Mouse (Mus musculus): ENCODE results near the gene Suox. TPM values are rescaled to one million over a fixed set of nuclear protein-coding genes. Genes with fewer than 3 reads are reported as not detected.

Gene Suox
- polyA plus RNA-seq, 1 experiment from 2014 or later, result 15.1 TPM

DNA sequence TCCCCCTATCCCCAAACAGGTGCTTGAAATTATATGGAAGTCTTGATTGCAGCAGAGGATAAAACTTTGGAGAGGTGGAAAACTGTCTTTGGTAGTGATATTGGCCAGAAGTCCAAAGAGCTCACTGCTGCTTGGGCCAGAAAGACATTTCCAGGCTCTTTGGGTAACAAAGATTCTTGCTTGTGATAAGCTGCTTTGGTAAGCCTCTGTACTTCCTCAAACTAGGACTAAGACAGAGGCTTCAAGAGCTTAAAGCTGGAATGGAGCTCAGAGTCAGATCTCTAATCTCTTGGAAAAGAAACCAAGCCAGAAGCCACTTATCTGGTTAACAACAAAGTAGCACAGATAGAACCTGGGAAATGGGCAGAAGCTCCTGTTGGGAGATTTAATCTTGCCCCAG is 11.4 kb downstream of the Suox start:
- no peaks in the 10 kb centered on the region for H3K27me3 ChIP-seq
- no peak overlapping the region for H3K27ac ChIP-seq
- H3K4me2 ChIP-seq (replicated peaks), result no peak overlapping the region
- H3K4me3 ChIP-seq, result no peak overlapping the region
- no peaks in the 10 kb centered on the region for H3K36me3 ChIP-seq
- H3K9ac ChIP-seq, result no peak overlapping the region
- no peaks in the 10 kb centered on the region for H3K4me1 ChIP-seq
- no peak for ATAC-seq (ENCODE audit: low FRiP score)
- no peaks in the 10 kb centered on the region for H3K9me3 ChIP-seq (replicated peaks)

DNA sequence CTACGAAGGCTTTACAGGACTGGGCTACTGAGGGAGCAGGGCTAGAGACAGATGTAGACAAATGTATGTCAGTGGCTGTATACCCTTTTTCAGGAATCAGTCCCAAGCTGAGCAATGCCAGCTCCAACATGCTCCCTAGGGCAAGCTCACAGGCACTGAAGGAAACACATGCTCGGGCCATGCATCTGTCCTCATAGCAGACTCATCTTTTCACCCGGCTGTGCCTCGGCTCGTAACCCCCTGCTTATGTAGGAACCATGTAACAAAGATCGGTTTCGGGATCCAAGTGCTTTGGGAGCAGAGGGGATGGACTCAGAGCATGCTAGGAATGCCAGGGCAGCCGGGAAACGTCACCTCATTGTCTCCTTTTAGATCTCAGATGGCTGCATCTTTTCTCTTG is 14.4 kb downstream of the Suox start:
- no peak overlapping the region for H3K9ac ChIP-seq
- H3K9me3 ChIP-seq (replicated peaks), result no peaks in the 10 kb centered on the region
- ATAC-seq (ENCODE audit: low FRiP score), result no peak
- no peak overlapping the region for H3K4me2 ChIP-seq (replicated peaks)
- WGBS, result 55% methylated on average over 9 of the region's 9 CpGs
- H3K27ac ChIP-seq, result no peak overlapping the region
- H3K27me3 ChIP-seq, result no peaks in the 10 kb centered on the region
- no peaks in the 10 kb centered on the region for H3K4me1 ChIP-seq
- H3K4me3 ChIP-seq, result no peak overlapping the region
- H3K36me3 ChIP-seq, result no peaks in the 10 kb centered on the region

DNA sequence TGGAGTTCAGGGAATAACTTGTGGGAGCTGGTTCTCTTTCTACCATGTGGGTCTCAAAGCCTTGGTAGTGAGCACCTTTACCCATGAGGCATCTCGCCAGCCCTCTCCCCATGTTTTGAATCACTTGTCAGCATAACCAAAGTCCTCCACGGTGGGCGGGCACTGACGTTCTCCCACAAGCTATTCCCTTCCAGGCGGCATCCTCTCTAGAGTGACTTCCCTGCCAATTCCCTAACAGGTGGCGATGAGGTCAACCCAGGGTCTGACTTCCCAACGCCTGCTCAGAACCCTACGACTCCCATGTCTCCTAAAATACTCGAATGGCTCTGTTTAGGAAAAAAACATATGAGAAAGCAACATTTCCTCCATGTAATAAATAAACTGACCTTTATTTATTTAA is 16.0 kb downstream of the Suox start:
- Histone ChIP-seq H3K4me1 (no peaks in the 10 kb centered on the region), H3K4me2 (replicated peaks) (no peak overlapping the region), H3K4me3 (no peak overlapping the region), H3K36me3 (no peaks in the 10 kb centered on the region), H3K27ac (no peak overlapping the region), H3K9ac (no peak overlapping the region), H3K9me3 (replicated peaks) (no peaks in the 10 kb centered on the region), H3K27me3 (no peaks in the 10 kb centered on the region)
- WGBS, result 61% methylated on average over 9 of the region's 9 CpGs
- no peak for ATAC-seq (ENCODE audit: low FRiP score)

DNA sequence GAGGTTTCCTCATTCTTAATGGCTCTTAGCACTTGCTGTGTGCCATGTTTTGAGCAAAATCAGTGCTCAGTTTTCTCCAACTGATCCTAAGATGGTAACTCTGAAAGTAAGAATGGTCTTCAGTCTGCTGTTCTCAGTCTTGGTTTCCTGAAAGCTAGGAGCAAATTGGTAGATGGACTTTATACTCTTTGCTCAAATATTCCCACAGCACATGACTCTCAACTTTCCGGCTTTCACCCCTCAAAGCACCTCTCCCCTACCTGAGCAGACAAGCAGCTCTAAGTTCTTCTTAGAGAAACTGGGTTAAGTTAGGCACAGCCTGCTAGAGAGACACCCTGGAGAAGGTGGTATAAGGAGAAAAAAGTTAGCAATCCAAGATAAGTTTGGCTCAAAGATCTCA is 17.1 kb downstream of the Suox start:
- H3K9me3 ChIP-seq (replicated peaks), result no peaks in the 10 kb centered on the region
- no peak overlapping the region for H3K4me3 ChIP-seq
- no peaks in the 10 kb centered on the region for H3K27me3 ChIP-seq
- H3K4me1 ChIP-seq, result no peaks in the 10 kb centered on the region
- no peak for ATAC-seq (ENCODE audit: low FRiP score)
- H3K27ac ChIP-seq, result no peak overlapping the region
- no peak overlapping the region for H3K4me2 ChIP-seq (replicated peaks)
- H3K9ac ChIP-seq, result no peak overlapping the region
- no peaks in the 10 kb centered on the region for H3K36me3 ChIP-seq
- 82% methylated on average over 1 of the region's 1 CpGs for WGBS

DNA sequence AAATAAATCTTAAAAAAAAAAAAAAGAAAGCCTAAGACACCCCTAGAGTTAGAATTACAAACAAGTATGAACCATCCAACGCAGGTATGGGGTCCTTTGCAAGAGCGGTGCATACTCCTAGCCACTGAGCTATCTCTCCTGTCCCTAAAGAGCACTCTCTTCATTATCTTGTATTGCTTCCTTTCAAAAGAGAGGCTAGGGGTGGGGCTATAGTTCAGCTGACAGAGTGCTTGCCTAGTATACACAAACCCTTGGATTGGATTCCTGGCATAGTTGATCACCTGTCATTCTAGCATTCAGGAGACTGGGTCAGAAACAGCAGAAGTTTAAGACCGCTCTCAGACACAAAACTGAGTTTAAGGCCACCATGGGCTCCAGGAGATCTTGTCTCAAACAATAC is 18.6 kb downstream of the Suox start:
- Histone ChIP-seq H3K4me2 (replicated peaks) (no peak overlapping the region), H3K36me3 (no peaks in the 10 kb centered on the region; the same call in 1 of the 2 replicates), H3K9me3 (replicated peaks) (no peaks in the 10 kb centered on the region), H3K9ac (no peak overlapping the region), H3K4me1 (no peaks in the 10 kb centered on the region), H3K27me3 (no peaks in the 10 kb centered on the region), H3K27ac (no peak overlapping the region), H3K4me3 (no peak overlapping the region)
- WGBS, result 87% methylated on average over 3 of the region's 3 CpGs
- no peak for ATAC-seq (ENCODE audit: low FRiP score)

DNA sequence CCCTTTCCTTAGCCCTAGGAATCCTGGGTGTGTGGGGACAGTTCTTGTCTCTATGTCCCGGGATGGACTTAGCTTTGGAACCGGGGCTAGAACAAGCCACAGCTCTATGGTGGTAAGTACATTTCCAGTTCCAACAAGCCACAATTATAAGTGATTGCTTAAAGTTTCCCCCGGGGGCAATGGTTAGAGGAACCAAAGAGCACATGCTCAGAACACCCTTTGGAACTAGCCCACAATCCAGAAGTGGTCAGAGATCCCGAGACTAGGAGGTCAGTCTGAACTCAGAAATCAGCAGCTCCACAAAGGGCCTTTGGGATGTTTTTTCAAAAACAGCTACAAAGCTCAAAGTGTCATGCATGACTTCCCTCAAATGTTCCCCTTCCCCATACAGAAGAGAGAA is 20.0 kb downstream of the Suox start:
- H3K9me3 ChIP-seq (replicated peaks), result no peaks in the 10 kb centered on the region
- H3K9ac ChIP-seq, result no peak overlapping the region
- no peak for ATAC-seq (ENCODE audit: low FRiP score)

DNA sequence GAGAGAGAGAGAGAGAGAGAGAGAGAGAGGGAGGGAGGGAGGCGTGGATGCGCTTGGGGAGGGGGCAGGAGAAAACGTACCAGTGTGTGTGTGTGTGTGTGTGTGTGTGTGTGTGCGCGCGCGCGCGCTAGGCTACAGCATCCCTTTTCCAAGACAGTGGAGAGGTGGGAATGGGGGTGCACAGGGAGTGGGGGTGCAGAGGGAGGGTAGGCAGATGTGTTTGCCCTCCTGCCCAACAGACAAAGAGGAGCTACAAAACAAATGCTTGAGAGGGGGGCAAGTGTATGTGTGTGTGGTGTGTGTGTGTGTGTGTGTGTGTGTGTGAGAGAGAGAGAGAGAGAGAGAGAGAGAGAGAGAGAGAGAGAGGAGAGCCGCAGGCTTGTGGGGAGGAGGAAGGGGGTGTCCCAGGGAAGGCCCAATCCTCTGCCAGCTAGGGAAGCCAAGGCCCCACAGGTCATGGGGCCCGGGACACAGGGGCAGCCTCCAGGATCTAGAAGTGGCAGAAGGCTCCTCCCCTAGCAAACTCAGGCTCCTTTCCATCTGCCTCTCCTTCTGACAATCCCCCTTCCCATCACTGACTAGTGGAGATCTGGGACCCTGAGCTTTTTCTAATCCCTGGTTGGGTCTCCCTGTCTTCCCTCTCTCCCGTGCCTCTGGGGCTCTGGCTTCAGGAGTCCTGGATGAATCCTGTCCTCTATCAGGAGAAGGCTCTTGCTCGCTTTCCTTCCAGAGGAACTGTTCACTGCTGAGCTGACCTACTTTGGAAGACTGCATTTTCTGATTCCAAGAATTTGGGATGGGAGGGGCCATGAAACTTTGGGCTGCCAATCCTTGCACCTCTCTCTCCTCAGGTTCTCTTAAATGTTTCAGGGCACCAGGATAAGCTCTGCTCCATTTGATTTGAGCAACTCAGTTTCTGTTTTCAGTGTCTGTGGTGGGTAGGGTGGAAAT is 27.5 kb downstream of the Suox start:
- Histone ChIP-seq H3K36me3 (peaks cover 4% of the 10 kb centered on the region; the same call in 1 of the 2 replicates), H3K9ac (peak overlapping the region; percentile 67), H3K27me3 (no peaks in the 10 kb centered on the region), H3K4me1 (peaks cover 27% of the 10 kb centered on the region), H3K4me3 (peak overlapping the region; percentile 51), H3K4me2 (replicated peaks) (peak overlapping the region; percentile 76), H3K27ac (peak overlapping the region; percentile 89), H3K9me3 (replicated peaks) (no peaks in the 10 kb centered on the region)
- ATAC-seq (ENCODE audit: low FRiP score), result peak; percentile 82
- WGBS, result 9% methylated on average over 7 of the region's 13 CpGs

More for the DNA sequence above, 20.0 kb downstream of the Suox start:
- no peak overlapping the region for H3K4me2 ChIP-seq (replicated peaks)
- 70% methylated on average over 4 of the region's 4 CpGs for WGBS
- no peak overlapping the region for H3K4me3 ChIP-seq
- H3K36me3 ChIP-seq, result no peaks in the 10 kb centered on the region; the same call in 1 of the 2 replicates
- no peaks in the 10 kb centered on the region for H3K4me1 ChIP-seq
- no peak overlapping the region for H3K27ac ChIP-seq
- no peaks in the 10 kb centered on the region for H3K27me3 ChIP-seq

DNA sequence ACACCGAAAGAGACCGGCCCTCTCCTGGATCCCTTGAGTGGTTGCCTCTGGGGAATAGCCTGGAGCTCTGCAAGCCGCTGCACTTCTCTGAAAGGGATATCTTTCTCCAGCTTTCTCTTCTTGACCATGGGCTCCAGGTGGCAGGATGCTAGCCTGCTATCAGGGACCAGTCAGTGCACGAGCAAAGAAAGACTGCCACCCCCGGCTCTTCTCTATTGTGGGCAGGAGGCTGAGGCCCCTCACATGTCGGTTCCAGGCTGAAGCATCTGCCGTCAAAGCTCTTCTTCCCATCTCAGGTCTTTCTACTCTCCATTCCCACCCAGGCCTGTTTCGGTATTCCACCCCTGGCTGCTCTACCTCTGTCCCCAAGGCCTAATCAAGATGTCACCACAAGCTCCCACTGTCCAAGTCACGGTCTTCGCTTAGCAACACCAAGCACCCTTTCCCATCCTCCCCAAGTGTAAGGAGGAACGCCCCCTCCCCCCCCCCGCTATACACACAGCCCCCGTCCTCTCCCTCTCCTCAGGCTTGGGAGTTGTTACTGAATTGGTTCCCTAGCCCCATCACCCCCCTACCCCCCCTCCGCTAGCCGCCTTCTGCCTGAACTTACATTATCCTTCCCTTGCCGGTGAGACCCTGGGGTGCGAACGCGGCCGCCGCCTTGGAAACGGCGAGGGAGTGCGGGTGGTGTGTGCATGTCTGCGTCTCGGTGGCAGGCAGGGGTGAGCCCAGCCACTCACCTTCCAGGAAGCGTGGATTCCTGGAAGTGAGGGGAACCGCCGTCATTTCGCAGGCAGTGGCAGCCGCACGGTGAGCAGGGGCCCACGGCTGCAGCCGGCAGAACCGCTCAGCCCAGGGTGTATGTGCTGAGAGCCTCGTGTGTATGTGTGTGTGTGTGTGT is 28.5 kb downstream of the Suox start, which contains the start of gene Ikzf4:
Ikzf4 (minus strand) TSS at position 881 of the 901 bp plus-strand sequence.
- peak; percentile 87 for ATAC-seq (ENCODE audit: low FRiP score)
- Histone ChIP-seq H3K36me3 (peaks cover 14% of the 10 kb centered on the region), H3K9me3 (replicated peaks) (no peaks in the 10 kb centered on the region), H3K4me2 (replicated peaks) (peak within 1 kb of the TSS; percentile 76), H3K4me1 (peaks cover 27% of the 10 kb centered on the region), H3K27ac (peak within 1 kb of the TSS; percentile 89), H3K9ac (peak within 1 kb of the TSS; percentile 67), H3K27me3 (no peaks in the 10 kb centered on the region), H3K4me3 (peak within 1 kb of the TSS; percentile 51)
- WGBS, result 1% methylated on average over 36 of the region's 36 CpGs

DNA sequence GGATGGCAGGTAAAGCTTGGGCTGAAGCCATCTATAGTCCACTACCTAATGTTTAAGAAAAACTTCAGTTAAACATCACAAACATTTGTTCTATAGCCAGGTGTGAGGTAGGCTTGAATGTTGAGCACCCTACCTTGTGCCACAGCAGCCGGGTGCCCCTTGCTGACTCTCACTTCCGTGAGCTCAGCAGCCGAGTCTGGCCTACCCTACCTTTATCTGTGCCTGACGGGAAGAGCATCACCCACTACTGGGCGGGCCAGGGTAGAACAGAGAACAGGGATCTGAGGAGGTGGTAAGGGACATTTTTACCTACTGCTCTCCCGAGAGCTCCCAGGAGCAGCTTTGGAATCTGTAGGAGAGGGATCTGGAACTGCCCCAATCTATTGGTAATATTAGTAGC is 31.1 kb downstream of the Suox start:
- Histone ChIP-seq H3K4me2 (replicated peaks) (no peak overlapping the region), H3K4me3 (no peak overlapping the region), H3K27me3 (no peaks in the 10 kb centered on the region), H3K27ac (no peak overlapping the region), H3K9ac (no peak overlapping the region), H3K4me1 (peaks cover 27% of the 10 kb centered on the region), H3K9me3 (replicated peaks) (no peaks in the 10 kb centered on the region), H3K36me3 (peaks cover 27% of the 10 kb centered on the region)
- WGBS, result 87% methylated on average over 6 of the region's 6 CpGs
- ATAC-seq (ENCODE audit: low FRiP score), result no peak

DNA sequence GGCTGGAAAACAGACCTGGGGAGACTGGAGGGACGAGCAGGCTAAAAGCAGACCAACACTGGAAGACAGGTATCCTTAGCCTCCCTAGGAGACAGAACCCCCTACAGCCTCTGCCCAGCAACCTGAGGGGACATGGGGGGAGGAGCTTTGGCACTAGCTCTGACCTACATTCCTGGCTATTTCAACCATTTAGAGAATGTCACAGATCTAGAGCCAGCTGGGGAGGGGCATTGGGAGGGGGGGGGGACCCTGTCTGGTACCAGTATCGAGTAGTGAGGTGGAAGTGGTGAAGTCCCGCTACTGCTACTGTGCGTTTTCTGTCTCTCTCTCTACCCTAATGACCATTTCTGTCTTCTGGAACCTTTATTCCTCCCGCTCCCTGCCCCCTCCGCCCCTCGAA is 32.0 kb downstream of the Suox start:
- Histone ChIP-seq H3K36me3 (peaks cover 27% of the 10 kb centered on the region), H3K4me2 (replicated peaks) (no peak overlapping the region), H3K4me3 (no peak overlapping the region), H3K9ac (no peak overlapping the region), H3K4me1 (peaks cover 35% of the 10 kb centered on the region), H3K27me3 (no peaks in the 10 kb centered on the region), H3K27ac (no peak overlapping the region), H3K9me3 (replicated peaks) (no peaks in the 10 kb centered on the region)
- no peak for ATAC-seq (ENCODE audit: low FRiP score)
- WGBS, result 75% methylated on average over 7 of the region's 7 CpGs

DNA sequence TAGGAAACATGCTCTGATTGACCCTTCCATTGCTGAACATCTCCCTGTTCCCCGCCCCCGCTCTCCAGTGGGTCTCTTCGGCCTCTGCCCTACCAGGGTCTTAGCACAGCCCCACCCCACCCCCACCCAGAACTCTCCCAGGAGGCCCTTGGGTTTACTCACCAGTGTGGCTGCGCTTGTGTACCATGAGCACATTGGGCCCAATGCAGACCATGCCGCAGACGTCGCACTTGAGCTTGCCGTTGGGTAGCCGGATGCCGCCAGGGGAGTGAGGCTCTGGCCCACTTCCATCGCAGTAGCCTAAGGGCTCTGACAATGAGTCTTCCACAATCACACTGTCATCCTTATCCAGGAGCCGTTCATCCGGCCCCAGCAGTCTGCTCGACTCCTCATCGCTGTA is 33.0 kb downstream of the Suox start:
- peaks cover 27% of the 10 kb centered on the region for H3K4me1 ChIP-seq
- no peak overlapping the region for H3K4me3 ChIP-seq
- H3K9me3 ChIP-seq (replicated peaks), result no peaks in the 10 kb centered on the region
- peaks cover 35% of the 10 kb centered on the region for H3K36me3 ChIP-seq
- WGBS, result 90% methylated on average over 15 of the region's 15 CpGs
- H3K4me2 ChIP-seq (replicated peaks), result no peak overlapping the region
- H3K27ac ChIP-seq, result no peak overlapping the region
- no peak overlapping the region for H3K9ac ChIP-seq
- no peak for ATAC-seq (ENCODE audit: low FRiP score)
- no peaks in the 10 kb centered on the region for H3K27me3 ChIP-seq

DNA sequence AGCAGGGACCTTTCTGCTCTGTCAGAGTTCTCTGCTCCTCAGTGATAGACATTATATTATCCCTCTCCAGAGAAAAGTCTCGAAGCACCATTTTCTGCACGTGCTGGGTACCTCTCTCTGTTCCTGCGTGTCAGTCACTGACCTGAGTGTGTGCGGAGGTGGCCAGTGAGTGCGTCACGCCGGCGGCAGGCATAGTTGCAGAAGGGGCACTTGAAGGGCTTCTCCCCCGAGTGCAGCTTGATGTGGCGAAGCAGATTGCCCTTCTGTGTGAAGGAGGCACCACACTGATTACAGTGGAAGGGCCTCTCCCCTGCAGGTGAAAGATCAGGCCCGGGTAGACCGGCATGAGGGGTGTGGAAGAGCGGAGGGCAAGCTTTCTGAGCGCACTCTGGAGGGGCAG is 33.9 kb downstream of the Suox start:
- Histone ChIP-seq H3K36me3 (peaks cover 43% of the 10 kb centered on the region), H3K4me1 (peaks cover 23% of the 10 kb centered on the region), H3K4me2 (replicated peaks) (no peak overlapping the region), H3K9ac (no peak overlapping the region), H3K27me3 (no peaks in the 10 kb centered on the region), H3K27ac (no peak overlapping the region), H3K9me3 (replicated peaks) (no peaks in the 10 kb centered on the region), H3K4me3 (no peak overlapping the region)
- WGBS, result 89% methylated on average over 14 of the region's 14 CpGs
- no peak for ATAC-seq (ENCODE audit: low FRiP score)
